Mouse (Mus musculus): ENCODE data around the gene Kif28. TPM values are rescaled to one million over a fixed set of nuclear protein-coding genes. Genes with fewer than 3 reads are reported as not detected.
"Not testable (repeated sequence)": the region's sequence is repeated elsewhere in the genome, so short reads cannot be mapped to it uniquely, and the experiment has no call there.

Gene Kif28
- under 1 TPM; 0.41 to 0.72 TPM for total RNA-seq (2021)
- long read RNA-seq, experiment 1, partial matches to known transcripts: 0 of 3 reads
- long read RNA-seq, experiment 1, other reads (novel, unspliced or antisense): 3 of 3 reads
- long read RNA-seq, experiment 2, partial matches to known transcripts: 0 of 1 reads
- long read RNA-seq, experiment 2, other reads (novel, unspliced or antisense): 1 of 1 reads

GRCm38 (mm10) chr1:179745171-179745570, at the start of gene Kif28:
Kif28 (minus strand) TSS chr1:179745271.
- intact Hi-C loops (cut with DNase I): no loop called here

GRCm38 (mm10) chr1:179787281-179787680, 42.2 kb upstream of the Kif28 start:
- intact Hi-C loops (cut with DNase I): no loop called here
- DNase-seq: no peak

More at GRCm38 (mm10) chr1:179745171-179745570, at the start of gene Kif28:
- DNase-seq: no peak

GRCm38 (mm10) chr1:179785502-179785901, 40.4 kb upstream of the Kif28 start:
- intact Hi-C loops (cut with DNase I): no loop called here
- DNase-seq: no peak

GRCm38 (mm10) chr1:179784098-179784497, 39.0 kb upstream of the Kif28 start:
- DNase-seq: no peak
- intact Hi-C loops (cut with DNase I): no loop called here

- DNase-seq: no peak
- intact Hi-C loops (cut with DNase I): no loop called here
Observed at GRCm38 (mm10) chr1:179776831-179777230, 31.8 kb upstream of the Kif28 start.

- no peak for DNase-seq
- intact Hi-C loops (cut with DNase I): no loop called here
Observed at GRCm38 (mm10) chr1:179760553-179760952, 15.5 kb upstream of the Kif28 start.

GRCm38 (mm10) chr1:179760086-179760485, 15.0 kb upstream of the Kif28 start:
- no peak for DNase-seq
- intact Hi-C loops (cut with DNase I): no loop called here

GRCm38 (mm10) chr1:179756477-179756876, 11.4 kb upstream of the Kif28 start:
- DNase-seq: no peak
- intact Hi-C loops (cut with DNase I): no loop called here

GRCm38 (mm10) chr1:179753006-179753405, 7.9 kb upstream of the Kif28 start:
- intact Hi-C loops (cut with DNase I): no loop called here
- no peak for DNase-seq

GRCm38 (mm10) chr1:179752276-179752675, 7.2 kb upstream of the Kif28 start:
- no peak for DNase-seq
- intact Hi-C loops (cut with DNase I): no loop called here

GRCm38 (mm10) chr1:179743593-179744193, 1.4 kb downstream of the Kif28 start:
- intact Hi-C loops (cut with DNase I): no loop called here
- no peak for DNase-seq

GRCm38 (mm10) chr1:179736483-179736882, 8.6 kb downstream of the Kif28 start:
- DNase-seq: no peak
- intact Hi-C loops (cut with DNase I): loop anchor here (5.0 to 10.0 kb wide), 3 partner anchors 92 to 234 kb away; no protein-coding TSS in a partner anchor

- DNase-seq: peak; percentile 68 to 78
- intact Hi-C loops (cut with DNase I): loop anchor here (5.0 to 10.0 kb wide), 3 partner anchors 90 to 232 kb away; no protein-coding TSS in a partner anchor
Observed at GRCm38 (mm10) chr1:179734500-179735474, 10.3 kb downstream of the Kif28 start.

GRCm38 (mm10) chr1:179731391-179731790, 13.7 kb downstream of the Kif28 start:
- intact Hi-C loops (cut with DNase I): loop anchor here (10.0 kb wide), 1 partner anchor 87 kb away; no protein-coding TSS in a partner anchor

GRCm38 (mm10) chr1:179728661-179729060, 16.4 kb downstream of the Kif28 start:
- no peak for DNase-seq
- intact Hi-C loops (cut with DNase I): no loop called here

More at GRCm38 (mm10) chr1:179731391-179731790, 13.7 kb downstream of the Kif28 start:
- DNase-seq: peak in 1 of 2 experiments; percentile 26

- intact Hi-C loops (cut with DNase I): no loop called here
- DNase-seq: no peak
Observed at GRCm38 (mm10) chr1:179722811-179723469, 22.1 kb downstream of the Kif28 start.

GRCm38 (mm10) chr1:179715786-179716185, 29.3 kb downstream of the Kif28 start:
- DNase-seq: no peak
- intact Hi-C loops (cut with DNase I): no loop called here

GRCm38 (mm10) chr1:179715289-179715688, 29.8 kb downstream of the Kif28 start:
- DNase-seq; intact Hi-C loops (cut with DNase I): not testable (repeated sequence)

- no peak for DNase-seq
- intact Hi-C loops (cut with DNase I): no loop called here
Observed at GRCm38 (mm10) chr1:179713367-179713766, 31.7 kb downstream of the Kif28 start.

GRCm38 (mm10) chr1:179712658-179713057, 32.4 kb downstream of the Kif28 start:
- intact Hi-C loops (cut with DNase I): no loop called here
- no peak for DNase-seq

Data from heart, postnatal 14 days (tissue).